Mouse (Mus musculus): ENCODE results near the gene Mtcl1. TPM values are rescaled to one million over a fixed set of nuclear protein-coding genes. Genes with fewer than 3 reads are reported as not detected.

The Mtcl1 gene
- total RNA-seq (2023) = not detected

DNA sequence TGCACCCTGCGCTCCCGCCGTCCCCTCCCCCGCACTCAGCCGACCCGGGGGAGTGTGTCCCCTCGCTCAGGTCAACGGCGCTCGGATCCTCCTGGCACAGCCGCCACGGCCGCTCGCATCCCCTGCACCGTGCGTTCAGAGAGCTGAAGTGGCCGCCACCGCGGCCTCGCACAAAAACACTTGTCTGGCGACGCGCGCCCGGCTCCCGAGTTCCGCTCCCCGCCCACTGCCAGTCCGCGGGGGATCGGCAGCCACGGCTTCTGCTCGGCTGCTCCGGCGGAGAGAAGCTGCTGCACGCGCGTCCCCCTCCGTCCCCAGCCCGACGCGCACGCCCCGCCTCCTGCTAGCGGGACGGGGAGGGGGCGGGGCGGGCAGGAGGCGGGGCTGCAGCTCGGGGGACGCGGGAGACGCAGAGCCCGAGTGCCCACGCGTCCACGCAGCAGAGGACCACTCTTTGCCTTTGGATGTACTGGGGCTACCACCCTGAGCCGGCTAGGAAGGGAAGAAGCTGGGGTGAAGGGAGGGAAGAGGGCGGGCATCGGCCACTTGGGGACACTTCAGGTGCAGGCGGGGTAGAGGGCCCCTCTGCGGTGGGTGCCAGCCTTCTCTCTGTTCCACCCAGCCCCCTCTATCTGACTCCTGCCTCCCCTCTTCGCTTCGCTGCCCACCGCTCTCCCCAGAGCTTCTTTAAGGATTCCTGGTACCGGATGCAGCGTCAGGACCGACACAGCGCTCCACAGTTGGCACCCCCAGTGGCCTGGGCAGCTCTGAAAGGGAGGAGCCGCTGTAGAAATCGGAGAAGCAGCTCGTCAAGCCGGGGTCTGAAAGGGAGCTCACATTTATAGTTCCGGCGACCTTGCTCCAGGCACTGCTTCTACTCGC, at the start of gene Mtcl1:
TSS of gene Mtcl1 (minus strand) at position 291 of the 882 bp plus-strand sequence.

Other genes starting within 250 kb of the Mtcl1 start
- gene Rab12, start 70.0 kb upstream of the Mtcl1 start, total RNA-seq (2023) = 10 to 100 TPM; 57.3 to 59.7 TPM
- under 1 TPM; 0.84 to 0.95 TPM for gene Themis3, start 144.9 kb upstream of the Mtcl1 start, total RNA-seq (2023)

Data from T-cell, adult 66 days (primary cell).